Mouse (Mus musculus): Measurements from ENCODE around the gene Bap1. TPM values are rescaled to one million over a fixed set of nuclear protein-coding genes. Genes with fewer than 3 reads are reported as not detected.

The Bap1 gene
- polyA plus RNA-seq, 1 experiment: 42.2 TPM

DNA sequence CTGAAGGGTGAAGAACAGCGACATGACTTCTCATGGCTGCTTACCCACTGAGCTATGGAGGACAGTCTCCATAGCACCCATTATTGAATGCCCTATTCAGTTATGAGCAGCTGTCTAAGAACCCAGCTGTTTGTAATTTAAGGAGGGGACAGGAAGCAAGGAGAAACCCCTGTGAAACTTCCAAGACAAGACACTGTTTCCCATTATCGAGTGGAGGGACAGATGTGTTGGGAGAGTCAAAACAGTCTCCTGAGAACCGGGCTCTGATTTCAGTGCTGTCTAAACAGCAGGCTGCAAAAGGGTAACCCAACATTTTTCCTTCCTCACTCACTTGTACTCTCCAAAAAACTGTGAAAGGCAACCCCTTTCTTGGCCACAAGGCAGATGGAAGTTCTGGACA lies 10.7 kb upstream of the Bap1 start:
- Histone ChIP-seq H3K4me3 (ENCODE audit: low read depth, low read length) (no peak overlapping the region), H3K9ac (ENCODE audit: low read depth, poor library complexity, severe bottlenecking) (no peak overlapping the region), H3K4me1 (ENCODE audit: control insufficient read depth, insufficient read depth, low read length) (no peaks in the 10 kb centered on the region), H3K27ac (ENCODE audit: insufficient read depth, low read length) (no peak overlapping the region), H3K9me3 (replicated peaks; ENCODE audit: control insufficient read depth, insufficient read depth, low read length, poor library complexity, severe bottlenecking) (no peaks in the 10 kb centered on the region), H3K36me3 (ENCODE audit: control insufficient read depth, insufficient read depth, low read length, poor library complexity, severe bottlenecking) (no peaks in the 10 kb centered on the region), H3K27me3 (ENCODE audit: control insufficient read depth, insufficient read depth, low read length, poor library complexity, severe bottlenecking) (no peaks in the 10 kb centered on the region)
- no peak for TF ChIP-seq CTCF (IDR thresholded peaks at IDR 0.05; ENCODE audit: low read depth, low read length)

DNA sequence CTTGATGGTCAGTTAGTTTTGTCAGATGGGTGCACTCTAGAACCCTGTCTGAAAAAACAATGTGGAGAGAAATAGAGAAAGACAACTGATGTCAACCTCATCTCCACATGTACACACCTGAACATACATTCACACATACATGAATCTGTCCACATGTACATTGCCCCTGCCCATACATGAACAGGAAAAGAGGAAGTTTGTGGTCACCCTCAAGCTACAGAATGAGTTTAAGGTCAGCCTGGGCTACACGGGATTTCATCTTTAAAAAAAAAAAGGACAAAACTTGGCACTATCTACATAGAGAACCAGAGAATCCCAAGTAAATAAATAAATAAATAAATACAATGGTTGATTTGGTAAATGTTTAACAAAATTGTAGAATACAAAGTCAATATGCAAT lies 6.5 kb upstream of the Bap1 start:
- Histone ChIP-seq H3K27me3 (ENCODE audit: control insufficient read depth, insufficient read depth, low read length, poor library complexity, severe bottlenecking) (no peaks in the 10 kb centered on the region), H3K4me1 (ENCODE audit: control insufficient read depth, insufficient read depth, low read length) (no peaks in the 10 kb centered on the region), H3K36me3 (ENCODE audit: control insufficient read depth, insufficient read depth, low read length, poor library complexity, severe bottlenecking) (no peaks in the 10 kb centered on the region), H3K27ac (ENCODE audit: insufficient read depth, low read length) (no peak overlapping the region), H3K4me3 (ENCODE audit: low read depth, low read length) (no peak overlapping the region), H3K9ac (ENCODE audit: low read depth, poor library complexity, severe bottlenecking) (no peak overlapping the region), H3K9me3 (replicated peaks; ENCODE audit: control insufficient read depth, insufficient read depth, low read length, poor library complexity, severe bottlenecking) (no peaks in the 10 kb centered on the region)
- TF ChIP-seq POLR2A (IDR thresholded peaks at IDR 0.05; ENCODE audit: insufficient read depth, low read length) (no peak), CTCF (IDR thresholded peaks at IDR 0.05; ENCODE audit: low read depth, low read length) (no peak), EP300 (IDR thresholded peaks at IDR 0.05; ENCODE audit: insufficient read depth, low read depth, low read length) (no peak)

DNA sequence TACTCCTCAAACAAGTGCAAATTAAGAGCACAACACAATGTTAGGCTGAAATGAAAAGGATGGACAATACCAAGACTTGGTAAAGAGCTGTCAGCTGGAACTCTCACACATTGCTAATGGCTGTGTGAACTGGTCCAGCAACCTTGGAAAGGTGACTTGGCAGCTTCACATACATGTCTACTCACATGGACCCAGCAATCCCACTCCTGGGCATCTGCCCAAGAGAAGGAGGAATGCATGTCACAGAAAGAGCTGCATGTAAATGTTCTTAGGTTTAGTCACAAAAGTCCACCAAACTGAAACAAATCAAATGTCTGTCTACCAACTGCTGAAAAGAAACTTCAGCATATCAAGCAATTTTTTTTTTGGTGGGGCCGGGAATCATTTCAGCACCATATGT lies 5.3 kb upstream of the Bap1 start:
- H3K4me1 ChIP-seq (ENCODE audit: control insufficient read depth, insufficient read depth, low read length): no peaks in the 10 kb centered on the region
- H3K36me3 ChIP-seq (ENCODE audit: control insufficient read depth, insufficient read depth, low read length, poor library complexity, severe bottlenecking): no peaks in the 10 kb centered on the region
- H3K9me3 ChIP-seq (replicated peaks; ENCODE audit: control insufficient read depth, insufficient read depth, low read length, poor library complexity, severe bottlenecking): no peaks in the 10 kb centered on the region
- no peak overlapping the region for H3K4me3 ChIP-seq (ENCODE audit: low read depth, low read length)
- TF ChIP-seq POLR2A (IDR thresholded peaks at IDR 0.05; ENCODE audit: insufficient read depth, low read length) (no peak), CTCF (IDR thresholded peaks at IDR 0.05; ENCODE audit: low read depth, low read length) (no peak), EP300 (IDR thresholded peaks at IDR 0.05; ENCODE audit: insufficient read depth, low read depth, low read length) (no peak)
- H3K27me3 ChIP-seq (ENCODE audit: control insufficient read depth, insufficient read depth, low read length, poor library complexity, severe bottlenecking): no peaks in the 10 kb centered on the region
- H3K9ac ChIP-seq (ENCODE audit: low read depth, poor library complexity, severe bottlenecking): no peak overlapping the region
- no peak overlapping the region for H3K27ac ChIP-seq (ENCODE audit: insufficient read depth, low read length)

DNA sequence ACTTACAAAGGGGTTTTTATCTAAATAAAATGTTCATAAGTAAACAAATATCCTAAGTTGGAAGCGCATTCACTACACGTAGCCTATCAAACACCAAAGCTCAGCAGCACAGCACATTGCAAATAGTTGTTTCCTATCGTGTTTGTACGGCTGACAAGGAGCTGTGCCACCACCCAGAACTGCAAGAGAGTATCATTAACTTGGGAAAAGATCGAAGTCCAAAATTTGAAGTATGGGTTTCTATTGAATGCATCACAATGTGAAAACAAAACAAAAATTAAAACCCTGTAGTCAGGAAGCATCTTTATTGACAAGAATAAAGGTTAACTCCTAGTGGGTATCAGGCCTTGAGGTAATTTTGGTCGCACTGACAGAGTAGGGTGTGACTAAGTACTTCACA lies 2.9 kb upstream of the Bap1 start:
- Histone ChIP-seq H3K9ac (ENCODE audit: low read depth, poor library complexity, severe bottlenecking) (no peak overlapping the region), H3K4me3 (ENCODE audit: low read depth, low read length) (no peak overlapping the region), H3K27ac (ENCODE audit: insufficient read depth, low read length) (no peak overlapping the region), H3K4me1 (ENCODE audit: control insufficient read depth, insufficient read depth, low read length) (no peaks in the 10 kb centered on the region), H3K27me3 (ENCODE audit: control insufficient read depth, insufficient read depth, low read length, poor library complexity, severe bottlenecking) (no peaks in the 10 kb centered on the region), H3K9me3 (replicated peaks; ENCODE audit: control insufficient read depth, insufficient read depth, low read length, poor library complexity, severe bottlenecking) (no peaks in the 10 kb centered on the region), H3K36me3 (ENCODE audit: control insufficient read depth, insufficient read depth, low read length, poor library complexity, severe bottlenecking) (peaks cover 7% of the 10 kb centered on the region)
- TF ChIP-seq POLR2A (IDR thresholded peaks at IDR 0.05; ENCODE audit: insufficient read depth, low read length) (no peak), EP300 (IDR thresholded peaks at IDR 0.05; ENCODE audit: insufficient read depth, low read depth, low read length) (no peak), CTCF (IDR thresholded peaks at IDR 0.05; ENCODE audit: low read depth, low read length) (no peak)

DNA sequence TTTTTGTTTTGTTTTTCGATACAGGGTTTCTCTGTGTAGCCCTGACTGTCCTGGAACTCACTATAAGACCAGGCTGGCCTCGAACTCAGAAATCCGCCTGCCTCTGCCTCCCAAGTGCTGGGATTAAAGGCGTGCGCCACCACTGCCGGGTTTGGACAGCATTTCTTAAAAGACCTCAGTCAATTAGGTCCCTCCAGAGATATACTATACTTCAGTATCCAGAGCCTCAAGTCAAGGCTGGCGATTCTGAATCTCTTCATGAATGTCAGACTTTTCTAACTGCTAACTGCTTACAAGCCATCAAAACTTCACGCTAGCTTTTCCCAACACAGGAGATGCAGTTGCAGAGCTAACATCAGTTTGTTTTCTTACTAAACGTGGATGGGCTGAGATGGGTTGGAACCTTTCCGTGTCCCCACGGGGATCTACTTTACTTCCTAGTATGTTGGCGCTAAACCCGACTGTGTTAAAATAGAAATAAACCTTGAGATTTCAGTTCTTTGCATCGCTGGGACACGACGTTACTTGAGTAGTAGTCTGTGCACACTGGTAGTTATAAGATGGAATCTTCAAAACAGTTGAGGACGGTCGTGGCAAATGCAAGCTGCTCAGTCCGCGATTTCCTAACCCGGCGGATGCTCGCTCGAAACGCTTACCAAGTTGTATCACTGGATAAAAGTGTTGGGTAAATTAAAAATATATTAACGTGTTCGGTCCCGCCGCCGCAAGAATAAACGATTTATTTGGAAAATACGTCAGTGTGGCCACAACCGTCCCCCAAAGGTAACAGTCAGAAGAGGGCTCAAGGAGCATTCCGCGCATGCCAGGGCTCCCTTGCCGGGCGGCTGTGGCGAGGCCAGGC lies 797 bp upstream of the Bap1 start:
- Histone ChIP-seq H3K9ac (ENCODE audit: low read depth, poor library complexity, severe bottlenecking) (peak overlapping the region; percentile 90), H3K9me3 (replicated peaks; ENCODE audit: control insufficient read depth, insufficient read depth, low read length, poor library complexity, severe bottlenecking) (no peaks in the 10 kb centered on the region), H3K36me3 (ENCODE audit: control insufficient read depth, insufficient read depth, low read length, poor library complexity, severe bottlenecking) (peaks cover 27% of the 10 kb centered on the region), H3K27ac (ENCODE audit: insufficient read depth, low read length) (peak overlapping the region; percentile 83), H3K4me3 (ENCODE audit: low read depth, low read length) (peak overlapping the region; percentile 86), H3K4me1 (ENCODE audit: control insufficient read depth, insufficient read depth, low read length) (no peaks in the 10 kb centered on the region), H3K27me3 (ENCODE audit: control insufficient read depth, insufficient read depth, low read length, poor library complexity, severe bottlenecking) (no peaks in the 10 kb centered on the region)
- TF ChIP-seq CTCF (IDR thresholded peaks at IDR 0.05; ENCODE audit: low read depth, low read length) (no peak), EP300 (IDR thresholded peaks at IDR 0.05; ENCODE audit: insufficient read depth, low read depth, low read length) (no peak), POLR2A (IDR thresholded peaks at IDR 0.05; ENCODE audit: insufficient read depth, low read length) (no peak)

DNA sequence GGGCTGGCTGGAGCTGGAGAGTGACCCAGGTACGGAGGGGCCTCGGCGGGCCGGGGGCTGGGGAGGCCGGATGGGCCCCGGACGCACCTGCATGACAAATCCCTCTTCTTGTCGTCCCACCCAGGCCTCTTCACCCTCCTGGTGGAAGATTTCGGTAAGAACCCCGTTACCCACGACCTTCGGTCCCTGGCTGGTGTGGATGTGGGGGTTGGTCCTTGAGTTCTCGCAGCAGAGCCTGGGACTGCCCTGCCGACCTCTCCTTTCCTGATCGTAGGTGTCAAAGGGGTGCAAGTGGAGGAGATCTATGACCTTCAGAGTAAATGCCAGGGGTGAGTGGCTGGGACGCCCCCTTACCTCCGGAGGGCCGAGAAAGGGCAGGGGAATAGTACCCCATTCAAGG lies 376 bp downstream of the Bap1 start:
- Histone ChIP-seq H3K4me1 (ENCODE audit: control insufficient read depth, insufficient read depth, low read length) (no peaks in the 10 kb centered on the region), H3K4me3 (ENCODE audit: low read depth, low read length) (peak overlapping the region; percentile 91), H3K9me3 (replicated peaks; ENCODE audit: control insufficient read depth, insufficient read depth, low read length, poor library complexity, severe bottlenecking) (no peaks in the 10 kb centered on the region), H3K27ac (ENCODE audit: insufficient read depth, low read length) (no peak overlapping the region), H3K9ac (ENCODE audit: low read depth, poor library complexity, severe bottlenecking) (peak overlapping the region; percentile 90), H3K36me3 (ENCODE audit: control insufficient read depth, insufficient read depth, low read length, poor library complexity, severe bottlenecking) (peaks cover 38% of the 10 kb centered on the region), H3K27me3 (ENCODE audit: control insufficient read depth, insufficient read depth, low read length, poor library complexity, severe bottlenecking) (no peaks in the 10 kb centered on the region)
- no peak for TF ChIP-seq POLR2A (IDR thresholded peaks at IDR 0.05; ENCODE audit: insufficient read depth, low read length)
- TF ChIP-seq EP300 (IDR thresholded peaks at IDR 0.05; ENCODE audit: insufficient read depth, low read depth, low read length): no peak
- no peak for TF ChIP-seq CTCF (IDR thresholded peaks at IDR 0.05; ENCODE audit: low read depth, low read length)

All from ES-Bruce4 (cell line).